Mouse (Mus musculus) liver, adult 2 months (tissue): Measurements from ENCODE around the gene Dtd2.

Source experiments
- CTCF ChIP-seq: fragments of 200-500 bp; IDR thresholded peaks from 2 replicates; pipeline ENCODE4 v1.5.1; 2011; ENCODE audit warnings: low read depth, low read length, control low read depth
- POLR2A ChIP-seq: fragments of 200-500 bp; IDR thresholded peaks from 2 replicates; pipeline ENCODE4 v1.6.1; 2011; ENCODE audit warnings: low read length, control low read depth; ENCODE audit not compliant: insufficient read depth; ENCODE audit errors: extremely low read depth

GRCm38 (mm10) chr12:52014044-52014443 is 7.7 kb upstream of the Dtd2 start:
- TF ChIP-seq CTCF (no peak), POLR2A (no peak)
